Mouse (Mus musculus) cerebellum, adult 2 months (tissue): ENCODE data around the gene Krt10.

Experiments used
- CTCF ChIP-seq: fragments of 200-500 bp; IDR thresholded peaks from 2 replicates; pipeline ENCODE4 v1.5.1; 2011; ENCODE audit warnings: low read depth, mild to moderate bottlenecking, control low read depth, low read length, moderate library complexity, borderline replicate concordance; ENCODE audit not compliant: insufficient read depth
- POLR2A ChIP-seq: fragments of 200-500 bp; IDR thresholded peaks from 2 replicates; pipeline ENCODE4 v1.6.1; 2011; ENCODE audit warnings: low read length, control low read depth, borderline replicate concordance; ENCODE audit not compliant: insufficient read depth

GRCm38 (mm10) chr11:99420586-99420985 lies 31.4 kb upstream of the Krt10 start:
- TF ChIP-seq POLR2A = no peak
- TF ChIP-seq CTCF = no peak
